Mouse (Mus musculus) gastrocnemius, postnatal 36 days (tissue): ENCODE measurements around the gene Saa2. TPM values are rescaled to one million over a fixed set of nuclear protein-coding genes. Genes with fewer than 3 reads are reported as not detected.

Source experiments
- DNase-seq, 2 experiments: peaks; one replicate each; pipeline ENCODE4 v3.0.0; 2022
- intact Hi-C: fragments of 180-260 bp; cut with DNase I; formaldehyde crosslinking; loops from one replicate; pipeline ENCODE4 v1.15.1; 2025
- total RNA-seq, 2 experiments: library from RNA; stranded (reverse); gene quantifications; 2 replicates each; pipeline ENCODE4 v1.2.3; 2021

The Saa2 gene
- total RNA-seq, 2 experiments from 2014 or later: not detected

GRCm38 (mm10) chr7:46761049-46761795 lies 9.6 kb downstream of the Saa2 start:
- no peak for DNase-seq
- intact Hi-C loops: no loop called here

DNA sequence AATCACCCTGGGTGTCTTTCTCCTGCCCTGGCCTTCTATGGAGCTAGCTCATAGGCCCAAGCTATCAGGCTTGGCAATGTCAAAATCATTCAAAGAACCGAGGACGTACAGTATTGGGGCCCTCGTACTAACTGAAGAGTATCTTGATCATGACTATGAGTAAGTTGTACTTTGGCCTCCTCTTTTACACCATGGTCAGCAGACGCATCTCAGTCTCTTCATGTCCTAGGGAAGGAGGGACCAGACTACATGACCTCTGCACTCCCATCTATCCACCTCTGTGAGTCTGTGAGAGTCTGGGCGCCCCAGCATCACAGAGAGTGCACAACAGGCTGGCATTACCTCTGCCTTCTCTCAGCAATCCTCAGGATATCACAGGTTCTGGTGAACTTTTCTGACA lies 11.0 kb downstream of the Saa2 start:
- no peak for DNase-seq
- intact Hi-C loops: no loop called here

DNA sequence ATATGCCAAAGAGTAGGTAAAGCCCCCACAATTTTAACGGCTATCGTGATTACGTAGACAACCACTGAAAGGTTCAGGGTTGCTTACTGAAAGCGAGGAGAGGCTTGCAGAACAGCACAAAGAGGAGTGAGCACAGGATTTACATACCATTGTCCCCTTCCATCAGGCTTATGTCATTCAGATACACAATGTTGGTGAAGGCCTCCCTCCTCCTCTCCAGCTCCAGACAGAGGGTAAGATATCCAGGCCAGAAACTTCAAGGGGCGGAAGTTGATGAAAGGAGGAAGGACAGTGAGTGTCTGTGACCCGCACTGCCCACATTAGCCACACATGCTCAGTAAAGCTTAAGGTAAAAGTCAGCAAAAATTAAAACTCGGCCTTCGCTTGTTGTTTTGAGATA lies 13.1 kb downstream of the Saa2 start:
- intact Hi-C loops: no loop called here
- DNase-seq: no peak

DNA sequence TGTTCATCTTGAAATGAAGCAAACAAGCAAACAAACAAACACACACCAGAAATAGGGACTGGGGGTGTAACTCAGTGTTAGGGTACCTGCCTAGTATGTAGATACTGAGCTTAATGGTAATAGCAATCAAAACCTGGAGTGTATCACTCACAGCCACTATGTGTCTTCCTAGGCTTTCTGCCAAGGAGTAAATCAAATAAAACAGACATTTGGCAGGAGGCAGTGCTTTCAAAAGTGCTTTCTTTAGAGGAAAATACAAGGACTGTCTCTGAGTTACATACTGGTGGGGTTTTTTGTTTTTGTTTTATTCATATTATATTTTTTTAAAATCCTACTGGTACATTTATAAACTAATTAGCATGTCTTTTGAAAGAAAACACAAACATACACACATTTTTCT lies 15.8 kb downstream of the Saa2 start:
- intact Hi-C loops: no loop called here
- DNase-seq: no peak

DNA sequence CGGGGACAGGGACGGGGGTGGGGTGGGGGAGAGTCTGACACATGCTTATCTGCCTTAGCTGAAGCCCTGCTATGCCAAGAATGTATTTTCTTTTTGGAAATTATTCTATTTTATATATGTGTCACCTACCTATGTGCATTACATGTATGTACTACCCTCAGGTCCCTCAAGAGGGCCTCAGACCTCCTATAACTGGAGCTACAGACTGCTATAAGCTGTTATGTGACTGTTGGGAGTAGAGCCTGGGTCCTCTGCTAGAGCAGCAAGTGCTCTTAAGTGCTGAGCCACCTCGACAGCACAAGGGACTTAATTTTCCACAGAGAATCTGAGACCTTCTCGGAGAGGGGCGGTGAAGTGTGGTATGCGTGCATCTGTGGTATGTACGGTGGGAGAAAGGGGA lies 16.9 kb downstream of the Saa2 start:
- no peak for DNase-seq
- intact Hi-C loops: loop anchor here (2.0 kb wide), 1 partner anchor 52 kb away; no protein-coding TSS in a partner anchor

DNA sequence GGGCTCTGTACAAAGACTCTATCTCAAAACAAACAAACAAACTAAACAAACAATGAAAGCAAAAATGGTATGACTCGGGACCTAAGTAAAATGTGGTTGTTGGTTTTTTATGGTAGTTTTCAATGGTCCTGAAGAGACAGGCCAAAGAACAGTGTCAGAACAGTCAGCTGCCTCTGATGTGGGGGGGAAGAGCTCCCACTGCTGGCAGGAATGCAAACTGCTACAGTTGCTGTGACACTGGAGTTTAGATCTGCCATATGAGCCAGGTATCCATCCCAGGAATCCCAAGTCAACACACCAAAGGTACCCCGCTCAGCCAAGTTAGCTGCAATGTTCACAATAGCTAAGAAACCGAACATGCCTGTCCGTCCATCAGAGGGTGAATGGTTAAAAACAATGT lies 19.1 kb downstream of the Saa2 start:
- DNase-seq: peak; percentile 19 to 42
- intact Hi-C loops: no loop called here

GRCm38 (mm10) chr7:46789177-46789849 lies 37.7 kb downstream of the Saa2 start:
- intact Hi-C loops: no loop called here
- DNase-seq: no peak

DNA sequence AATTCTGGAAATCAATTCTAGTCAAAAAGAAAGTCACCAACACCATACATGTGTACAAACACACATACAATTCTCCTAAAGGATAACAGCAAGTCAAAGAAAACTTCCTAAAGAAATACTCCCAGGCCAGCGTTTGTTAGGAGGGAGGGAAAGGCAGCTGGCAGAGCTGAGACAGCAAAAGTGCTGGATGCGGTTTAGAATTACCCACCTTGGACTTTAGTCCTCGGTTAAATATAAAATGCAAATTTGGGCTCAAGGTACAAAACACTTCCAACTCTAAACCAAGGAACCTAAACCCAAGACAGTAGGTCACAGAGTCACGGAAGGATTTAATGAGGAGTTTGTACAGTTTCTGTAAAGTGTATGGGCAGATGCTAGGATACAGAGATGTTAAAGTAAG lies 42.3 kb downstream of the Saa2 start:
- intact Hi-C loops: loop anchor here (10.0 kb wide), 1 partner anchor 221 kb away; no protein-coding TSS in a partner anchor

DNA sequence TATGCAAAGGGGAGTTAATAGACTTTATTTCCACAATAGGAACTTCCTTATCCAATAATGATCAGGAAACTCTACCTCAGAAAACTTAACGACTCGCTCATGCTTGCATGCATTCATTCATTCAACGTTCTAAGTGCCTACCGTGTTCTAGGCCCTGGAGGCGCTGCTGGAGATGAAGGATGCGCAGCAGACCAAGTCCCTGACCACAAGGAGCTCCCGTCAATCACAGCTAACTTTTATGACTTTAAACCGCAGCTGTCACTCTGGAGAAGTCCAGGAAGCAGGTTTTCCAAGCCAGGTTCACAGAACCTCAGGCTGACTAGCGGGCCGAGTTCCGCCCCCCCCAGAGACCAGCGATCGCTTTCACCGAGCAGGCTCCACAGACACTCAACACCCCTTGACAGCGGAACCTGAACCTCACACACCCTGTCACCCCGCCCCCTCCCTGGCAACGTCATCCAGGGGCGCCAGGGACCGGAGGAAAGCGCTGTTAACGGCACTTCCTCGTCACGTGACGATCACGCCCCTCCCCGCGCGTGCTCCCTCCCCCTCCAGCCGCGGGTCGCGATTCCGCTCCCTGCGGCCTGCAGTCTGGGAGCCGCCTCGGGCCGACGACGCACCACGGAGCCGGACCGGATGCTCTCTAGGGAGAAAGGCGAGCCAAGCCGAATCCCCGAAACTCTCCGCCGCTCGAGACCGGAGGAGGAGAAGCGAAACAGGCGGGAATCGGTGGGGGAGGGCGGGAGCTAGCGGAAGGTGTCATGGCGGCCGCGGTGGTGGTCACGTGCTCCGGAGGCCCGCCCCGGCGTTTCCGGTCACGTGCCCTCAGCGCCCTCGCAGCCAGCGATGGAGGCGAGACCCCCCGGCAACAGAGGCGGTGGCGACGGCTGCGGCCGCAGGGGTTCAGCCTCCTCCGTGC lies 44.0 kb downstream of the Saa2 start, which contains the start of the genes Hps5 and Gtf2h1:
Gene Hps5 (minus strand): TSS at position 778 of the 919 bp plus-strand sequence.
Gene Gtf2h1 (plus strand): TSS at position 817 of the 919 bp plus-strand sequence.
- intact Hi-C loops: loop anchor here (5.0 to 10.0 kb wide), 3 partner anchors 52 to 219 kb away; partner anchors contain the start of gene Tsg101
- DNase-seq: peak; percentile 97 to 98

More for the DNA sequence above, 42.3 kb downstream of the Saa2 start:
- no peak for DNase-seq

DNA sequence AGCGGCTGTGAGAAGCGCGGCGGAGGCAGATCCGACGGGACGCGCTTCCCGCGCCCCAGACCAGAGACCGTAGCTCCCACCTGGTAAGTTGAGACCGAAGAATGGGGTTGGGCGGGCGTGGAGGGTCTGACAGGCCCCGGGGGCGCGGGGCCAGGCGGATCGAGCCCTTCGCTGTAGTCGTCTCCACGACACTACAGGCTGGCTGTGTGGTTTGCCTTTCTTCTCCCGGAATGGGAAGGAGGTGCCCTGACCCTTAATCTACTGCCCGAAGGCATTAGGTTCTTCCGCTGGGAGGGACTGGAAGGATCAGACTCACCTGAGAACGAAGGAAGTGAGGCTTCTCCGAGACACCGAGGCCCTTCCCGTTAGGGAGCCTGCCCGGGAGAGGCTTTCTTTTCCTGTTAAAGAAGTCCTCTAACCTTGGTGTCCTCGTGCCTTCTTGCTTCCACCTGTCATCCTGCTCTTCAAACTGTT lies 44.7 kb downstream of the Saa2 start:
- DNase-seq: no peak
- intact Hi-C loops: loop anchor here (5.0 to 10.0 kb wide), 3 partner anchors 51 to 219 kb away; partner anchors contain the start of gene Tsg101

GRCm38 (mm10) chr7:46796779-46797178 lies 45.2 kb downstream of the Saa2 start:
- intact Hi-C loops: loop anchor here (5.0 to 10.0 kb wide), 3 partner anchors 51 to 218 kb away; partner anchors contain the start of gene Tsg101
- DNase-seq: no peak

Other genes with a start within 250 kb of the Saa2 start
- 1 to 10 TPM; 3.0 to 3.1 TPM for gene Sergef, start 112.0 kb upstream of the Saa2 start, total RNA-seq
- under 1 TPM; 0.69 to 0.79 TPM for gene Tph1, start 79.3 kb upstream of the Saa2 start, total RNA-seq
- 1 to 10 TPM; 2.6 to 2.7 TPM for gene Saal1, start 41.1 kb upstream of the Saa2 start, total RNA-seq
- gene Saa3, start 36.1 kb upstream of the Saa2 start, total RNA-seq: not detected
- not detected for gene Saa4, start 19.2 kb upstream of the Saa2 start, total RNA-seq
- not detected for gene Saa1, start 8.8 kb upstream of the Saa2 start, total RNA-seq
- gene Hps5, start 44.3 kb downstream of the Saa2 start, total RNA-seq: 10 to 100 TPM in 1 of 2 experiments, 1 to 10 TPM in 1; 8.7 to 12.2 TPM
- 10 to 100 TPM; 14.0 to 14.8 TPM for gene Gtf2h1, start 44.3 kb downstream of the Saa2 start, total RNA-seq
- 1,000 to 10,000 TPM; 2,924 to 3,276 TPM for gene Ldha, start 89.7 kb downstream of the Saa2 start, total RNA-seq
- gene Ldhc, start 109.4 kb downstream of the Saa2 start, total RNA-seq: not detected
- 10 to 100 TPM; 47.2 to 50.3 TPM for gene Tsg101, start 168.2 kb downstream of the Saa2 start, total RNA-seq
- 1 to 10 TPM; 9.0 to 9.6 TPM for gene Uevld, start 206.7 kb downstream of the Saa2 start, total RNA-seq
- gene Gm9999, start 231.8 kb downstream of the Saa2 start, total RNA-seq: not detected